Mouse (Mus musculus) midbrain, embryonic 14.5 days (tissue): Measurements from ENCODE around the gene Rwdd2b. TPM values are rescaled to one million over a fixed set of nuclear protein-coding genes. Genes with fewer than 3 reads are reported as not detected.

Source experiments
- ATAC-seq: fragments of 200-750 bp; cut with Nextera tagmentation; 2 replicates; pipeline ENCODE4 v1.8.0; 2017; ENCODE audit warnings: moderate number of reproducible peaks, moderate library complexity; ENCODE audit not compliant: low FRiP score, low TSS enrichment
- DNase-seq: peaks from one replicate; pipeline ENCODE4 v3.0.0-alpha.2; 2015
- H3K27ac ChIP-seq: fragments of 300-500 bp; sonication (generic); replicated peaks from 2 replicates; pipeline ENCODE4 v1.5.1; 2014; ENCODE audit warnings: mild to moderate bottlenecking, low read depth, low read length, moderate library complexity
- H3K27me3 ChIP-seq: fragments of 300-500 bp; sonication (generic); 2 replicates; pipeline ENCODE4 v1.6.1; 2014; ENCODE audit warnings: low read length, control low read depth, mixed read lengths; ENCODE audit not compliant: control insufficient read depth, insufficient read depth
- H3K36me3 ChIP-seq: fragments of 300-500 bp; sonication (generic); 2 replicates; pipeline ENCODE4 v1.6.1; 2014; ENCODE audit warnings: low read length, control low read depth; ENCODE audit not compliant: control insufficient read depth, insufficient read depth
- H3K4me1 ChIP-seq: fragments of 300-500 bp; sonication (generic); 2 replicates; pipeline ENCODE4 v1.6.1; 2014; ENCODE audit warnings: mild to moderate bottlenecking, antibody characterized with exemption, low read length, control low read depth; ENCODE audit not compliant: control insufficient read depth, insufficient read depth
- H3K4me2 ChIP-seq: fragments of 300-500 bp; sonication (generic); 2 replicates; pipeline ENCODE4 v1.6.1; 2014; ENCODE audit warnings: mild to moderate bottlenecking, low read length, moderate library complexity
- H3K4me3 ChIP-seq: fragments of 300-500 bp; sonication (generic); replicated peaks from 2 replicates; pipeline ENCODE4 v1.5.1; 2014; ENCODE audit warnings: low read depth, low read length
- H3K9ac ChIP-seq: fragments of 300-500 bp; sonication (generic); replicated peaks from 2 replicates; pipeline ENCODE4 v1.6.1; 2014; ENCODE audit warnings: mild to moderate bottlenecking, low read length, moderate library complexity
- H3K9me3 ChIP-seq: fragments of 300-500 bp; sonication (generic); 2 replicates; pipeline ENCODE4 v1.6.1; 2016; ENCODE audit warnings: low read length, control low read depth, mixed read lengths; ENCODE audit not compliant: control insufficient read depth
- WGBS: fragments of 180-500 bp; shearing (Covaris S2); extraction: QIAGEN DNeasy Blood & Tissue Kit; methylation state at CpG from one replicate; pipeline ENCODE4 v1.1.7; 2014; 5-methylcytosine and 5-hydroxymethylcytosine counted together
- polyA plus RNA-seq: library from polyadenylated mRNA; unstranded; fragments of >200 nt; fragmentation: Nextera tagmentation; extraction: Ambion mirVana; gene quantifications from 2 replicates; pipeline ENCODE4 v1.2.1, GENCODE M21; 2014

Rwdd2b gene
- polyA plus RNA-seq, 1 experiment from 2014 or later, result 14.5 TPM

- ATAC-seq (no peak), DNase-seq (no peak)
- Histone ChIP-seq H3K27me3 (no peaks in the 10 kb centered on the region), H3K4me1 (no peaks in the 10 kb centered on the region), H3K9ac (no peak overlapping the region), H3K27ac (no peak overlapping the region), H3K4me3 (no peak overlapping the region), H3K9me3 (no peaks in the 10 kb centered on the region), H3K36me3 (peaks cover 52% of the 10 kb centered on the region), H3K4me2 (no peak overlapping the region)
- WGBS, result 98% methylated on average over 3 of the region's 3 CpGs
Measured at GRCm38 (mm10) chr16:87387444-87387977, 52.9 kb downstream of the Rwdd2b start.

DNA sequence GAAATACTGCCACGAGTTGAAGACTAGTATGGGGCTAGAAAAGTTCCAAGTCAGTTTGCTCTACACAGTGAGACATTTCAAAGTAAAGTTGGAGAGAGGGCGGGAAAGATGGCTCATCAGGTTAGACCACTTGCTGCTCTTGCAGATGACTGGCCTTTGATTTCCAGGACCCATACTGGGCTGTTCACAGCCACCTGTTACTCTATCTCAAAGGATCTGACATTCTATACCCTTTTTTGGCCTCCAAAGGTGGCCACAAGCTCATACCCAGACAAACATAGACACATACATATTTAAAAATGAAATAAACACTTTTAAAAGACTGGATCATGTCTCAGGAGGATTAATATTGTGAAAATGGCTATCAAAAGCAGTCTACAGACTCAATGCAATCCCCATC is 56.0 kb downstream of the Rwdd2b start:
- no peak overlapping the region for H3K9ac ChIP-seq
- no peaks in the 10 kb centered on the region for H3K4me1 ChIP-seq
- H3K4me3 ChIP-seq, result no peak overlapping the region
- no peaks in the 10 kb centered on the region for H3K9me3 ChIP-seq
- no peak overlapping the region for H3K27ac ChIP-seq
- no peak for ATAC-seq
- no peak overlapping the region for H3K4me2 ChIP-seq
- WGBS, result 94% methylated on average over 2 of the region's 2 CpGs
- DNase-seq, result no peak
- H3K27me3 ChIP-seq, result no peaks in the 10 kb centered on the region
- peaks cover 74% of the 10 kb centered on the region for H3K36me3 ChIP-seq

Other genes with a start within 250 kb of the Rwdd2b start
- 18.7 and 19.5 TPM in 2 replicates for gene N6amt1, start 86.4 kb downstream of the Rwdd2b start, polyA plus RNA-seq
- gene Ltn1, start 8.0 kb downstream of the Rwdd2b start, polyA plus RNA-seq, result 27.2 and 35.7 TPM in 2 replicates
- gene Usp16, start 14.1 kb upstream of the Rwdd2b start, polyA plus RNA-seq, result 50.2 and 62.8 TPM in 2 replicates
- 439 and 493 TPM in 2 replicates for gene Cct8, start 55.3 kb upstream of the Rwdd2b start, polyA plus RNA-seq
- gene Map3k7cl, start 112.8 kb upstream of the Rwdd2b start, polyA plus RNA-seq, result not detected in 2 replicates